Comparison of ENCODE assay signal across 1 mouse cellular context in the genomic region with DNA sequence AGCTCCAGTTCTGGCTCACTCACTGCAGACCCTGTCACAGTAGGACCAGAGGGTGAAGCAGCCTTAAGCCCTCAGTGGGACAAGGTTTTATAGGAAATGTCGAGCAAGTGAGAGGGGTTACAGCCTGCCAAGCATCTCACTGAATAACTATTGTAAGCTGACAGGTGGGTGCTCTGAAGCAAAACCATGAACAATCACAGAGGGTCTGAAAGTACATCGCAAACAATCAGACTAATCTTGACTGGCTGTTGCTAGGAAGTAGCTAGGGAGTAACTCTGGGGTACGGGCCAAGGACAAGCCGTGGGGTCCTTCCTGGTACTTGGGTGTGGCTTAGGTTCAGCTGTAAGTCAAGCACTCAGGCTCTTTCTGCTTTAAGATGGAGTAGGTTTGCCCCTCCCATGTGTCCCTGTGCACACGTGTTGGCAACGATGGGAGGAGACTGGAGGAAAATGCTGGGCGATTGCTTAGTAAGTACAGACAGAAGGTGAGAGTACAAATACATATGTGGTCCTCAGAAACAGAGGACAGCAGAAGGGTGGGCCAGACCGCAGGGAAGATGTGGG.
TF ChIP-seq lines count a peak whose summit lies in the region.

No protein-coding gene starts in this region.

TF ChIP-seq in CH12.LX, 34 proteins besides CTCF, POLR2A, EP300 and RAD21 (continued from another document):
- TF ChIP-seq ETS1 (conservative IDR thresholded peaks at IDR 0.05; ENCODE audit: low read depth, low read length) (no peak), ZC3H11A (IDR thresholded peaks at IDR 0.05; ENCODE audit: low read depth, low read length) (no peak), PAX5 (IDR thresholded peaks at IDR 0.05; ENCODE audit: low read length) (no peak), USF1 (IDR thresholded peaks at IDR 0.05; ENCODE audit: low read depth, low read length) (peak; percentile 39), CHD2 (IDR thresholded peaks at IDR 0.05; ENCODE audit: low read length) (no peak), ZKSCAN1 (IDR thresholded peaks at IDR 0.05; ENCODE audit: borderline replicate concordance, low read depth, low read length) (no peak), JUN (IDR thresholded peaks at IDR 0.05; ENCODE audit: insufficient read depth, low read depth, low read length) (no peak), NRF1 (IDR thresholded peaks at IDR 0.05; ENCODE audit: low read depth, low read length) (no peak), KAT2A (IDR thresholded peaks at IDR 0.05; ENCODE audit: insufficient replicate concordance, low read length) (no peak), MYC (IDR thresholded peaks at IDR 0.05; ENCODE audit: low read depth, low read length) (peak; percentile 76; the same call in 1 of the 2 replicates), TCF12 (IDR thresholded peaks at IDR 0.05; ENCODE audit: low read depth, low read length) (no peak), HCFC1 (IDR thresholded peaks at IDR 0.05; ENCODE audit: low read depth, low read length) (no peak; the same call in 1 of the 2 replicates), CHD1 (IDR thresholded peaks at IDR 0.05; ENCODE audit: low read depth, low read length) (no peak), BHLHE40 (IDR thresholded peaks at IDR 0.05; ENCODE audit: low read depth, low read length) (peak; percentile 53), POLR2AphosphoS2 (IDR thresholded peaks at IDR 0.05; ENCODE audit: low read depth, low read length) (no peak), NELFE (IDR thresholded peaks at IDR 0.05; ENCODE audit: low read depth, low read length) (no peak; the same call in 1 of the 2 replicates), SMC3 (IDR thresholded peaks at IDR 0.05; ENCODE audit: low read depth, low read length) (no peak), MAFK (IDR thresholded peaks at IDR 0.05; ENCODE audit: insufficient replicate concordance, low read length) (no peak), MXI1 (IDR thresholded peaks at IDR 0.05; ENCODE audit: low read depth, low read length) (peak; percentile 76), MEF2A (IDR thresholded peaks at IDR 0.05; ENCODE audit: borderline replicate concordance, low read depth, low read length) (no peak)
